13 mouse cellular contexts compared by ENCODE assay signal in genomic region chr4:119050867-119051353, GRCm38 (mm10). TPM values are rescaled to one million over a fixed set of nuclear protein-coding genes. Genes with fewer than 3 reads are reported as not detected.
DNase-seq lines count a peak whose midpoint lies in the region; ATAC-seq and TF ChIP-seq lines count a peak whose summit lies in the region.
"Had no signal": no experiment of that assay in that cellular context is flagged by ENCODE, and none has a peak within 500 bp of the region (broad histone marks: within the 10 kb centered on the region; RNA-seq: fewer than 3 reads in every experiment).

No protein-coding gene starts in this region.

- intact Hi-C loops in left cerebral cortex, postnatal 10 days (cut with DNase I), result no loop called here

- no peak for DNase-seq in heart, adult 18-20 months
- DNase-seq in lung, postnatal 0 days (ENCODE audit: low spot score), result no peak
- DNase-seq in lung, postnatal 36 days, result no peak
- no peak for DNase-seq in embryonic facial prominence, embryonic 10.5 days (ENCODE audit: low spot score)
- DNase-seq in left cerebral cortex, postnatal 10 days (ENCODE audit: extremely low spot score in 1 of 2, low spot score in 2 of 2), result no peak
- DNase-seq in thymus, postnatal 10 days (ENCODE audit: low spot score in 2 of 2), result no peak
- DNase-seq: cerebellum, adult 9-11 months; heart, adult 11 months; kidney, adult 18-20 months; thymus, adult 2 months had no signal

- H3K9me3 ChIP-seq in heart, embryonic 13.5 days, result no peaks in the 10 kb centered on the region
- H3K9me3 ChIP-seq in lung, postnatal 0 days (ENCODE audit: low read length), result no peaks in the 10 kb centered on the region
- H3K9me3 ChIP-seq in embryonic facial prominence, embryonic 10.5 days, result no peaks in the 10 kb centered on the region
- H3K9me3 ChIP-seq in stomach, embryonic 14.5 days (ENCODE audit: control insufficient read depth, low read depth, low read length), result no peaks in the 10 kb centered on the region
- H3K9me3 ChIP-seq: midbrain, embryonic 12.5 days had no signal

- H3K4me2 ChIP-seq in heart, embryonic 13.5 days, result peak overlapping the region; percentile 16; the same call in 1 of the 2 replicates
- H3K4me2 ChIP-seq in lung, postnatal 0 days (replicated peaks; ENCODE audit: low read depth, low read length), result no peak overlapping the region
- no peak overlapping the region for H3K4me2 ChIP-seq in stomach, embryonic 14.5 days (replicated peaks; ENCODE audit: low read depth, low read length)
- H3K4me2 ChIP-seq: midbrain, embryonic 12.5 days had no signal

- no peak for TF ChIP-seq EP300 in lung, postnatal 0 days (IDR thresholded peaks at IDR 0.05)

- peaks cover 52% of the 10 kb centered on the region for H3K4me1 ChIP-seq in heart, embryonic 13.5 days
- no peaks in the 10 kb centered on the region for H3K4me1 ChIP-seq in lung, postnatal 0 days (ENCODE audit: insufficient read depth, low read depth, low read length)
- peaks cover 10% of the 10 kb centered on the region; the same call in 1 of the 2 replicates for H3K4me1 ChIP-seq in embryonic facial prominence, embryonic 10.5 days
- H3K4me1 ChIP-seq in stomach, embryonic 14.5 days (ENCODE audit: control insufficient read depth, insufficient read depth, low read length), result no peaks in the 10 kb centered on the region
- H3K4me1 ChIP-seq: midbrain, embryonic 12.5 days had no signal

- WGBS in heart, embryonic 13.5 days, result 21% methylated on average over 2 of the region's 2 CpGs
- WGBS in lung, postnatal 0 days, result 30% methylated on average over 2 of the region's 2 CpGs
- 57% methylated on average over 2 of the region's 2 CpGs for WGBS in embryonic facial prominence, embryonic 10.5 days
- WGBS in stomach, embryonic 14.5 days, result 39% methylated on average over 2 of the region's 2 CpGs

- no peaks in the 10 kb centered on the region for H3K27me3 ChIP-seq in heart, embryonic 13.5 days (replicated peaks)
- H3K27me3 ChIP-seq in lung, postnatal 0 days (replicated peaks; ENCODE audit: insufficient read depth, low read length), result no peaks in the 10 kb centered on the region
- H3K27me3 ChIP-seq in embryonic facial prominence, embryonic 10.5 days (replicated peaks; ENCODE audit: low read depth, poor library complexity, severe bottlenecking), result no peaks in the 10 kb centered on the region
- H3K27me3 ChIP-seq in stomach, embryonic 14.5 days (ENCODE audit: control insufficient read depth, insufficient read depth, low read length), result no peaks in the 10 kb centered on the region
- H3K27me3 ChIP-seq: midbrain, embryonic 12.5 days had no signal

- peak; percentile 73 for ATAC-seq in heart, embryonic 13.5 days (ENCODE audit: extremely low read depth, insufficient number of reproducible peaks, low FRiP score, low TSS enrichment)
- ATAC-seq in lung, postnatal 0 days, result peak; percentile 35
- peak; percentile 85; the same call in 1 of the 2 replicates for ATAC-seq in stomach, embryonic 14.5 days (ENCODE audit: insufficient number of reproducible peaks, insufficient read depth, low FRiP score, low read depth)

- H3K27ac ChIP-seq in heart, embryonic 13.5 days (replicated peaks), result peak overlapping the region; percentile 84
- H3K27ac ChIP-seq in lung, postnatal 0 days (ENCODE audit: low read length), result no peak overlapping the region
- peak overlapping the region; percentile 19; the same call in 1 of the 2 replicates for H3K27ac ChIP-seq in embryonic facial prominence, embryonic 10.5 days (replicated peaks)
- H3K27ac ChIP-seq in stomach, embryonic 14.5 days (ENCODE audit: low read length), result no peak overlapping the region
- H3K27ac ChIP-seq: midbrain, embryonic 12.5 days had no signal

- H3K9ac ChIP-seq in heart, embryonic 13.5 days, result peak overlapping the region; percentile 61
- no peak overlapping the region for H3K9ac ChIP-seq in lung, postnatal 0 days (replicated peaks; ENCODE audit: low read depth)
- H3K9ac ChIP-seq in stomach, embryonic 14.5 days (replicated peaks; ENCODE audit: low read depth, low read length), result no peak overlapping the region
- H3K9ac ChIP-seq: midbrain, embryonic 12.5 days had no signal

- no peaks in the 10 kb centered on the region for H3K36me3 ChIP-seq in heart, embryonic 13.5 days
- H3K36me3 ChIP-seq in lung, postnatal 0 days (ENCODE audit: insufficient read depth, low read length), result no peaks in the 10 kb centered on the region
- H3K36me3 ChIP-seq in embryonic facial prominence, embryonic 10.5 days (replicated peaks), result no peaks in the 10 kb centered on the region
- no peaks in the 10 kb centered on the region for H3K36me3 ChIP-seq in stomach, embryonic 14.5 days (ENCODE audit: control insufficient read depth, insufficient read depth, low read length)
- H3K36me3 ChIP-seq: midbrain, embryonic 12.5 days had no signal

- TF ChIP-seq CTCF in lung, postnatal 0 days (IDR thresholded peaks at IDR 0.05), result no peak

- no peak overlapping the region for H3K4me3 ChIP-seq in heart, embryonic 13.5 days
- no peak overlapping the region for H3K4me3 ChIP-seq in lung, postnatal 0 days (ENCODE audit: low read depth, low read length)
- no peak overlapping the region for H3K4me3 ChIP-seq in embryonic facial prominence, embryonic 10.5 days
- H3K4me3 ChIP-seq in stomach, embryonic 14.5 days (ENCODE audit: low read depth, low read length), result no peak overlapping the region
- H3K4me3 ChIP-seq: midbrain, embryonic 12.5 days had no signal

RNA-seq across cellular contexts. Expression of gene Slc2a1, which starts 57.6 kb away (rescaled TPM):
- 180 and 217 TPM in 2 replicates for polyA plus RNA-seq in heart, embryonic 13.5 days (2015; fragmentation: Nextera tagmentation; extraction: Ambion mirVana)
- 10 to 100 TPM; 12.2 to 13.5 TPM for total RNA-seq in heart, adult 18-20 months (2021)
- polyA plus RNA-seq in lung, postnatal 0 days (2015; fragmentation: Nextera tagmentation; extraction: Ambion mirVana), result 16.7 and 20.4 TPM in 2 replicates
- polyA plus RNA-seq in embryonic facial prominence, embryonic 10.5 days (2016; fragmentation: Nextera tagmentation; extraction: Ambion mirVana), result 140 and 166 TPM in 2 replicates
- 120 and 139 TPM in 2 replicates for polyA plus RNA-seq in stomach, embryonic 14.5 days (2014; fragmentation: Nextera tagmentation; extraction: Ambion mirVana)
- 10 to 100 TPM; 46.2 to 70.9 TPM for total RNA-seq in left cerebral cortex, postnatal 10 days (2021)

Comparison
In these comparisons a context has a peak if more than half of its experiments do, and no peak if none do; other contexts are left out.
1. ATAC-seq: peak in every context shown above with its lines; median percentile 85 in stomach, embryonic 14.5 days; 73 in heart, embryonic 13.5 days; 35 in lung, postnatal 0 days.
2. H3K27ac ChIP-seq: peak in heart, embryonic 13.5 days (single experiment) and embryonic facial prominence, embryonic 10.5 days (single experiment); none in lung, postnatal 0 days (single experiment) and stomach, embryonic 14.5 days (single experiment).